Mouse (Mus musculus): ENCODE measurements around the gene Slc23a2. TPM values are rescaled to one million over a fixed set of nuclear protein-coding genes. Genes with fewer than 3 reads are reported as not detected.

The Slc23a2 gene
- polyA plus RNA-seq, 1 experiment from 2014 or later: 9.8 TPM

DNA sequence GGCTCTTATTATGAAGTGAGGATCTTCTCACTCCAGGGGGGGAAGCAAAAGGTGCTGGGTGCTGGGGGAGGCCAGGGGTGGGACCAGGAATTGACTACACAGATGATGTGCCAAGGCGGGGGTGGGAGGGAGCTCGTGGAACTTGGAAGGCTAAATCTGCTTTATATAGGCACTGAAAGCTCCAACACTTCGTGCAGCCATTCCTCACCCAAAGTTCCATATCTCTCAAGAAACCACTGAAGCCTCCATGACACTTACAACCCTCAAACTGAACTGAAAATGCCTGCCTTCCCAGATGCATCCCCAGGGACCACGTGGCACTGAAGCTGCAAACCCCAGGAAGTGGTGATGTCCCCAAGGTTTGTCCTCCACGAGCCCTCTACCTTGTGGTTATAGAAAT is 141.0 kb downstream of the Slc23a2 start:
- 82% methylated on average over 5 of the region's 5 CpGs for whole genome bisulfite sequencing

More for the DNA sequence above, 141.0 kb downstream of the Slc23a2 start:
- Histone ChIP-seq H3K27ac (ENCODE audit: low read depth, low read length) (no peak overlapping the region), H3K4me1 (ENCODE audit: control insufficient read depth, insufficient read depth, low read length) (no peaks in the 10 kb centered on the region), H3K36me3 (ENCODE audit: control insufficient read depth, insufficient read depth, low read length) (peaks cover 10% of the 10 kb centered on the region), H3K9ac (ENCODE audit: low read length) (no peak overlapping the region), H3K4me2 (no peak overlapping the region), H3K4me3 (ENCODE audit: low read depth, low read length) (no peak overlapping the region), H3K27me3 (ENCODE audit: control insufficient read depth, insufficient read depth, low read length) (no peaks in the 10 kb centered on the region), H3K9me3 (ENCODE audit: control insufficient read depth, low read length) (no peaks in the 10 kb centered on the region)
- no peak for ATAC-seq (ENCODE audit: low FRiP score)
- peak; percentile 51 for DNase-seq (ENCODE audit: low spot score, missing footprints)

Other genes starting within 250 kb of the Slc23a2 start
- 27.2 and 29.7 TPM in 2 replicates for gene Prnp, start 235.2 kb downstream of the Slc23a2 start, polyA plus RNA-seq (2014; fragmentation: Nextera tagmentation; extraction: Ambion mirVana)
- not detected in 2 replicates for gene Prn, start 235.2 kb downstream of the Slc23a2 start, polyA plus RNA-seq (2014; fragmentation: Nextera tagmentation; extraction: Ambion mirVana)
- gene Prnd, start 194.2 kb downstream of the Slc23a2 start, polyA plus RNA-seq (2014; fragmentation: Nextera tagmentation; extraction: Ambion mirVana): 5.3 and 6.9 TPM in 2 replicates
- 32.3 and 33.2 TPM in 2 replicates for gene Rassf2, start 114.8 kb downstream of the Slc23a2 start, polyA plus RNA-seq (2014; fragmentation: Nextera tagmentation; extraction: Ambion mirVana)
- 54.2 and 57.1 TPM in 2 replicates for gene Tmem230, start 102.7 kb upstream of the Slc23a2 start, polyA plus RNA-seq (2014; fragmentation: Nextera tagmentation; extraction: Ambion mirVana)
- gene Pcna, start 108.2 kb upstream of the Slc23a2 start, polyA plus RNA-seq (2014; fragmentation: Nextera tagmentation; extraction: Ambion mirVana): 405 and 408 TPM in 2 replicates
- gene Cds2, start 118.0 kb upstream of the Slc23a2 start, polyA plus RNA-seq (2014; fragmentation: Nextera tagmentation; extraction: Ambion mirVana): 25.6 and 30.7 TPM in 2 replicates
- 1.1 and 1.3 TPM in 2 replicates for gene Prokr2, start 240.3 kb upstream of the Slc23a2 start, polyA plus RNA-seq (2014; fragmentation: Nextera tagmentation; extraction: Ambion mirVana)